Mouse (Mus musculus) frontal cortex, adult 2 months (tissue): ENCODE results near the gene Uspl1. TPM values are rescaled to one million over a fixed set of nuclear protein-coding genes. Genes with fewer than 3 reads are reported as not detected.
"Not testable (repeated sequence)": the region's sequence is repeated elsewhere in the genome, so short reads cannot be mapped to it uniquely, and the experiment has no call there.

Source experiments
- DNase-seq, 2 experiments: peaks; one replicate each; pipeline ENCODE4 v3.0.0; 2022; ENCODE audit warnings: low spot score in 1 of 2; ENCODE audit errors: extremely low spot score in 1 of 2
- polyA plus RNA-seq: library from polyadenylated mRNA; depleted of rRNA; stranded (reverse); fragments of >200 nt; gene quantifications from 2 replicates; pipeline ENCODE4 v1.2.3, GENCODE M21; 2012; rRNA removed

The Uspl1 gene
- 24.9 and 25.0 TPM in 2 replicates for polyA plus RNA-seq

- peak; percentile 95 to 98 for DNase-seq
Measured at GRCm38 (mm10) chr5:149184104-149184843, at the start of gene Uspl1, which contains the start of gene Hmgb1. TSS of gene Uspl1 (plus strand) at chr5:149184350. TSS of gene Hmgb1 (minus strand) at chr5:149184489.

- no peak for DNase-seq
Measured at GRCm38 (mm10) chr5:149134751-149135454, 49.2 kb upstream of the Uspl1 start.

GRCm38 (mm10) chr5:149135455-149136354 lies 48.4 kb upstream of the Uspl1 start:
- DNase-seq, result no peak

- no peak for DNase-seq
Measured at GRCm38 (mm10) chr5:149136933-149137365, 47.2 kb upstream of the Uspl1 start.

GRCm38 (mm10) chr5:149137447-149137846 lies 46.7 kb upstream of the Uspl1 start:
- no peak for DNase-seq

- DNase-seq, result not testable (repeated sequence)
Measured at GRCm38 (mm10) chr5:149138087-149138486, 46.1 kb upstream of the Uspl1 start.

GRCm38 (mm10) chr5:149140336-149140735 lies 43.8 kb upstream of the Uspl1 start:
- no peak for DNase-seq

- not testable (repeated sequence) for DNase-seq
Measured at GRCm38 (mm10) chr5:149141155-149141554, 43.0 kb upstream of the Uspl1 start.

GRCm38 (mm10) chr5:149143766-149144375 lies 40.3 kb upstream of the Uspl1 start:
- DNase-seq, result peak; percentile 61 to 83

GRCm38 (mm10) chr5:149146691-149147090 lies 37.5 kb upstream of the Uspl1 start:
- DNase-seq, result no peak

- no peak for DNase-seq
Measured at GRCm38 (mm10) chr5:149147386-149148000, 36.7 kb upstream of the Uspl1 start.

GRCm38 (mm10) chr5:149150882-149151281 lies 33.3 kb upstream of the Uspl1 start:
- no peak for DNase-seq

GRCm38 (mm10) chr5:149152063-149152773 lies 31.9 kb upstream of the Uspl1 start:
- no peak for DNase-seq

- no peak for DNase-seq
Measured at GRCm38 (mm10) chr5:149152774-149153155, 31.4 kb upstream of the Uspl1 start.

- no peak for DNase-seq
Measured at GRCm38 (mm10) chr5:149156886-149157563, 27.1 kb upstream of the Uspl1 start.

- DNase-seq, result no peak
Measured at GRCm38 (mm10) chr5:149159021-149159420, 25.1 kb upstream of the Uspl1 start.

- DNase-seq, result no peak
Measured at GRCm38 (mm10) chr5:149160469-149160868, 23.7 kb upstream of the Uspl1 start.

GRCm38 (mm10) chr5:149162890-149163289 lies 21.3 kb upstream of the Uspl1 start:
- no peak for DNase-seq

- no peak for DNase-seq
Measured at GRCm38 (mm10) chr5:149164881-149165280, 19.3 kb upstream of the Uspl1 start.
